Mouse (Mus musculus) kidney, embryonic 14.5 days (tissue): ENCODE results near the gene Galnt10. TPM values are rescaled to one million over a fixed set of nuclear protein-coding genes. Genes with fewer than 3 reads are reported as not detected.

Experiments used
- ATAC-seq: fragments of 200-750 bp; cut with Nextera tagmentation; 2 replicates; pipeline ENCODE4 v1.8.0; 2017; ENCODE audit warnings: moderate number of reproducible peaks, mild to moderate bottlenecking, moderate TSS enrichment, moderate library complexity; ENCODE audit not compliant: low FRiP score, low TSS enrichment
- H3K27ac ChIP-seq: fragments of 300-500 bp; sonication (generic); 2 replicates; pipeline ENCODE4 v1.5.1; 2014; ENCODE audit warnings: low read depth, mild to moderate bottlenecking, low read length, moderate library complexity, mixed read lengths
- H3K27me3 ChIP-seq: fragments of 300-500 bp; sonication (generic); 2 replicates; pipeline ENCODE4 v1.6.1; 2014; ENCODE audit warnings: mild to moderate bottlenecking, low read length; ENCODE audit not compliant: control insufficient read depth, insufficient read depth
- H3K36me3 ChIP-seq: fragments of 300-500 bp; sonication (generic); 2 replicates; pipeline ENCODE4 v1.6.1; 2014; ENCODE audit warnings: low read length, mixed read lengths; ENCODE audit not compliant: control insufficient read depth, insufficient read depth
- H3K4me1 ChIP-seq: fragments of 300-500 bp; sonication (generic); 2 replicates; pipeline ENCODE4 v1.6.1; 2014; ENCODE audit warnings: low read length, mixed read lengths; ENCODE audit not compliant: control insufficient read depth, insufficient read depth
- H3K4me2 ChIP-seq: fragments of 300-500 bp; sonication (generic); replicated peaks from 2 replicates; pipeline ENCODE4 v1.6.1; 2014; ENCODE audit warnings: low read depth, mild to moderate bottlenecking, low read length
- H3K4me3 ChIP-seq: fragments of 300-500 bp; sonication (generic); 2 replicates; pipeline ENCODE4 v1.5.1; 2014; ENCODE audit warnings: mild to moderate bottlenecking, low read length
- H3K9ac ChIP-seq: fragments of 300-500 bp; sonication (generic); 2 replicates; pipeline ENCODE4 v1.6.1; 2014; ENCODE audit warnings: low read depth, mild to moderate bottlenecking, low read length, moderate library complexity
- H3K9me3 ChIP-seq: fragments of 300-500 bp; sonication (generic); 2 replicates; pipeline ENCODE4 v1.6.1; 2016; ENCODE audit warnings: low read length; ENCODE audit not compliant: control insufficient read depth
- WGBS: fragments of 180-500 bp; shearing (Covaris S2); extraction: QIAGEN DNeasy Blood & Tissue Kit; methylation state at CpG from one replicate; pipeline ENCODE4 v1.1.7; 2014; 5-methylcytosine and 5-hydroxymethylcytosine counted together
- polyA plus RNA-seq: library from polyadenylated mRNA; unstranded; fragments of >200 nt; fragmentation: Nextera tagmentation; extraction: Ambion mirVana; gene quantifications from 2 replicates; pipeline ENCODE4 v1.2.1, GENCODE M21; 2014

Gene Galnt10
- polyA plus RNA-seq, result 7.3 and 13.0 TPM in 2 replicates

- H3K4me2 ChIP-seq, result peak within 1 kb of the TSS; percentile 97
- ATAC-seq, result peak; percentile 91
- H3K4me1 ChIP-seq, result 0 out of 2 replicates have a peak, but pooled peaks cover 3% of the 10 kb centered on the region
- H3K4me3 ChIP-seq, result peak within 1 kb of the TSS; percentile 78
- H3K36me3 ChIP-seq, result no peaks in the 10 kb centered on the region
- H3K27ac ChIP-seq, result peak within 1 kb of the TSS; percentile 42; the same call in 1 of the 2 replicates
- H3K9ac ChIP-seq, result peak within 1 kb of the TSS; percentile 80
- WGBS, result under 1% methylated on average over 55 of the region's 60 CpGs
- no peaks in the 10 kb centered on the region for H3K9me3 ChIP-seq
- no peaks in the 10 kb centered on the region for H3K27me3 ChIP-seq
Observed at GRCm38 (mm10) chr11:57645018-57645559, at the start of gene Galnt10. Galnt10 (plus strand) TSS chr11:57645442.

DNA sequence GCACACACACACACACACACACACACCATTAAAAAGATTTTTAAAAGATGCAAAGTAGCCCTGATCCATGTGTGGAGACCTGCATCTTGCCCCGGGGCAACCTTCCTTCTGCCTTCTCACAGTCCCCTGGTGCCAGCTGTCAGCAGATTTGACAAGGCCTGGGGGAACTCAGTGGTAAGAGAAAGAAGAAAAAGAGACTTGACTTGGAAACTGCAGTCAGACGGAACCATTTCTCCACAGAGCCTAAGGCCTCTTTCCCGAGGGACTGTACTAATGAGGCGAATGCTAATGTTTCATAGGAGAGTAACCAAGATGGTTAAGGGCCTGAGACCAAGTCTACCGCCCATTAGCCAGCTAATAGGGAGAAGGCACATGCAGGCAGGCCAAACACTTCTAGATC is 49.3 kb upstream of the Galnt10 start:
- Histone ChIP-seq H3K27me3 (no peaks in the 10 kb centered on the region), H3K27ac (no peak overlapping the region), H3K9me3 (no peaks in the 10 kb centered on the region), H3K4me2 (no peak overlapping the region), H3K4me3 (no peak overlapping the region), H3K4me1 (no peaks in the 10 kb centered on the region), H3K36me3 (no peaks in the 10 kb centered on the region), H3K9ac (no peak overlapping the region)
- no peak for ATAC-seq
- WGBS, result 91% methylated on average over 5 of the region's 5 CpGs

GRCm38 (mm10) chr11:57598161-57598560 is 47.1 kb upstream of the Galnt10 start:
- no peak for ATAC-seq
- H3K4me1 ChIP-seq, result no peaks in the 10 kb centered on the region
- no peaks in the 10 kb centered on the region for H3K27me3 ChIP-seq
- no peaks in the 10 kb centered on the region for H3K36me3 ChIP-seq
- 73% methylated on average over 5 of the region's 5 CpGs for WGBS
- no peaks in the 10 kb centered on the region for H3K9me3 ChIP-seq
- no peak overlapping the region for H3K4me3 ChIP-seq
- no peak overlapping the region for H3K9ac ChIP-seq
- no peak overlapping the region for H3K27ac ChIP-seq
- no peak overlapping the region for H3K4me2 ChIP-seq

- no peaks in the 10 kb centered on the region for H3K9me3 ChIP-seq
- 75% methylated on average over 6 of the region's 6 CpGs for WGBS
- no peak overlapping the region for H3K4me3 ChIP-seq
- no peaks in the 10 kb centered on the region for H3K4me1 ChIP-seq
- no peak overlapping the region for H3K27ac ChIP-seq
- H3K4me2 ChIP-seq, result no peak overlapping the region
- no peak overlapping the region for H3K9ac ChIP-seq
- H3K27me3 ChIP-seq, result no peaks in the 10 kb centered on the region
- no peak for ATAC-seq
- H3K36me3 ChIP-seq, result no peaks in the 10 kb centered on the region
Observed at GRCm38 (mm10) chr11:57599304-57599703, 45.9 kb upstream of the Galnt10 start.

DNA sequence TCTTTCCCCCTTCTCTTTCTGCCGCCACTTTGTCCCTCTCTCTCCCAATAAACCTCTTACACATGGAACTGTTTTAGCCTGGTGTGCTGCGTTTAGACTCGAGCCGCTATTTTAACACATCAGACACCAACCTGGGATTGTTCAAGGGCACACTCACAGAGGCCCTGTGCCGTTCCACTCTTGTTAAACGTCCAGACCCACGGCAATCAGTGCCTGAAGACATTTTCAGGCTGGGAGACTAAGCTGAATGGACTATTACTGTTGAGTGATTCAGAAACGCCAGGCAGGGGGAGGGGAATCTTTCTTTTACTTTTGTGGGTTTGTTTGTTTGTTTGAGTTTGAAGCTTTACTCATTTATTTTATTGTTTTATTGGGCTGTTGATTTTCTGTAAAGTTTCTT is 45.1 kb upstream of the Galnt10 start:
- no peak overlapping the region for H3K4me2 ChIP-seq

GRCm38 (mm10) chr11:57600621-57601121 is 44.6 kb upstream of the Galnt10 start:
- Histone ChIP-seq H3K27me3 (no peaks in the 10 kb centered on the region), H3K9ac (no peak overlapping the region), H3K27ac (no peak overlapping the region), H3K9me3 (no peaks in the 10 kb centered on the region), H3K4me3 (no peak overlapping the region), H3K4me1 (no peaks in the 10 kb centered on the region), H3K4me2 (no peak overlapping the region), H3K36me3 (no peaks in the 10 kb centered on the region)
- 26% methylated on average over 4 of the region's 4 CpGs for WGBS
- no peak for ATAC-seq

More for the DNA sequence above, 45.1 kb upstream of the Galnt10 start:
- Histone ChIP-seq H3K27me3 (no peaks in the 10 kb centered on the region), H3K27ac (no peak overlapping the region), H3K36me3 (no peaks in the 10 kb centered on the region), H3K9me3 (no peaks in the 10 kb centered on the region), H3K9ac (no peak overlapping the region), H3K4me1 (no peaks in the 10 kb centered on the region), H3K4me3 (no peak overlapping the region)
- WGBS, result 19% methylated on average over 8 of the region's 8 CpGs
- ATAC-seq, result no peak

DNA sequence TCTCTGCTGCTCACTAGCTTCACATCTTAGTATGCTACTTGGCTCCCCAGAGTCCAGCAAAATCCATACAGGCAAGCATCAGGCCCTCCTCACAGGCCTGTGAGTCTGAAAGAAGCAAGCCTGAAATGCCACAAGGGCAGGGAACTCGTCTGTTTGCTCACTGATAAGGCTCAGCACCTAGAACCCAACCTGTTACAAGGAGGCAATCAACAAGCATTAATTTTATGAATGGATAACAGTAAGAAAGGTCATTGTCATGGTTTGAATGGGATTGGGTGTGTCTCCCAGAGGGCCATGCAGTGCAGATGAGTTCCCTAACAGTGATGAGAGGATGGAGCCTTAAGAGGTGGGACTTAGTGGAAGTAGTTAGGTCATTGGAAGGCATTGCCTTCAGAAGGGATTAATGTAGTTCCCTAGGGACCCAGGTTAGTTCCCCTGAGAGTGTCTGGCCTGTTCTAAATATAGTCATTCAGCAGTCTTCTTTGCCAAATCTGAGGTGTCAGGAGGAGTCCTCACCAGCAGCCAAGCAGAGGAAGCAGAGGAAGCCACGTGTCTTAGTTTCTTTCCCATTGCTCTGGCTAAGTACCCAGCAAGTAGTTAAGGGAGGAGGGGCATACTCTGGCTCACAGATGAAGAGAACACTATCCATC is 43.3 kb upstream of the Galnt10 start:
- no peak overlapping the region for H3K9ac ChIP-seq

DNA sequence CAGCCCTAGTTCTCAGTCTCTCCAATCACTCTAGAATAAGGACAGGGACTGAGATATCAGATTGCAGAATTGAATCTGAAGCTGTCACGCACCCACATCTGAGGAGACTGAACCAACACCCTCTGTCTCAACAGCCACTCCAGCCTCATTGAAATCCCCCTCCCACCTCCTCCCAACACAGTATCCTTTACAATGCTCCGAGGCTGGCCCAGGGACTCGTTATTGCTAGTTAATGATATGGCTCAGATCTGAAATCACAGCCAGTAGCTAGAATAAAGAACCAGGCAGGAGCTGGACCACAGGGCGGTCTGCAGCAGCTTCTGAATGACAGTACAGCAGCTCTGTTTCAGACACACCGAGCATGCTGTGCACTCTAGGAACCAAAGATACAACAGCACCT is 40.2 kb upstream of the Galnt10 start:
- Histone ChIP-seq H3K9ac (no peak overlapping the region), H3K27ac (no peak overlapping the region), H3K4me1 (no peaks in the 10 kb centered on the region), H3K4me2 (no peak overlapping the region), H3K9me3 (no peaks in the 10 kb centered on the region), H3K27me3 (no peaks in the 10 kb centered on the region), H3K36me3 (no peaks in the 10 kb centered on the region), H3K4me3 (no peak overlapping the region)
- no peak for ATAC-seq
- WGBS, result 39% methylated on average over 5 of the region's 5 CpGs

More for the DNA sequence above, 43.3 kb upstream of the Galnt10 start:
- no peak for ATAC-seq
- Histone ChIP-seq H3K27ac (no peak overlapping the region), H3K4me3 (no peak overlapping the region), H3K4me2 (no peak overlapping the region), H3K27me3 (no peaks in the 10 kb centered on the region), H3K9me3 (no peaks in the 10 kb centered on the region), H3K4me1 (no peaks in the 10 kb centered on the region), H3K36me3 (no peaks in the 10 kb centered on the region)
- WGBS, result 72% methylated on average over 2 of the region's 2 CpGs

- Histone ChIP-seq H3K9me3 (no peaks in the 10 kb centered on the region), H3K9ac (no peak overlapping the region), H3K4me1 (no peaks in the 10 kb centered on the region), H3K36me3 (no peaks in the 10 kb centered on the region), H3K27me3 (no peaks in the 10 kb centered on the region), H3K27ac (no peak overlapping the region), H3K4me2 (no peak overlapping the region), H3K4me3 (no peak overlapping the region)
- WGBS, result 56% methylated on average over 3 of the region's 3 CpGs
- no peak for ATAC-seq
Observed at GRCm38 (mm10) chr11:57605660-57606059, 39.6 kb upstream of the Galnt10 start.
